Mouse (Mus musculus) midbrain, embryonic 11.5 days (tissue): Measurements from ENCODE around the gene Gm21974. TPM values are rescaled to one million over a fixed set of nuclear protein-coding genes. Genes with fewer than 3 reads are reported as not detected.
A peak's percentile ranks its signal among the peaks of the same experiment; 100 is the strongest.

Source experiments
- ATAC-seq: fragments of 200-750 bp; cut with Nextera tagmentation; 2 replicates; pipeline ENCODE4 v1.8.0; 2017; ENCODE audit warnings: moderate TSS enrichment, moderate library complexity; ENCODE audit not compliant: low FRiP score
- DNase-seq: peaks from one replicate; pipeline ENCODE4 v3.0.0; 2015; ENCODE audit warnings: low spot score; ENCODE audit errors: missing footprints
- H3K27ac ChIP-seq: fragments of 300-500 bp; sonication (generic); 2 replicates; pipeline ENCODE4 v1.5.1; 2014; ENCODE audit warnings: low read depth, low read length
- H3K27me3 ChIP-seq: fragments of 300-500 bp; sonication (generic); 2 replicates; pipeline ENCODE4 v1.6.1; 2014; ENCODE audit warnings: mild to moderate bottlenecking, low read length, moderate library complexity, mixed read lengths; ENCODE audit not compliant: control insufficient read depth, insufficient read depth
- H3K36me3 ChIP-seq: fragments of 300-500 bp; sonication (generic); 2 replicates; pipeline ENCODE4 v1.6.1; 2014; ENCODE audit warnings: mild to moderate bottlenecking, low read length, moderate library complexity, mixed read lengths; ENCODE audit not compliant: control insufficient read depth, insufficient read depth
- H3K4me1 ChIP-seq: fragments of 300-500 bp; sonication (generic); 2 replicates; pipeline ENCODE4 v1.6.1; 2014; ENCODE audit warnings: low read length; ENCODE audit not compliant: control insufficient read depth, insufficient read depth
- H3K4me2 ChIP-seq: fragments of 300-500 bp; sonication (generic); 2 replicates; pipeline ENCODE4 v1.6.1; 2014; ENCODE audit warnings: mild to moderate bottlenecking, moderate library complexity
- H3K4me3 ChIP-seq: fragments of 300-500 bp; sonication (generic); 2 replicates; pipeline ENCODE4 v1.5.1; 2014; ENCODE audit warnings: low read depth, low read length
- H3K9ac ChIP-seq: fragments of 300-500 bp; sonication (generic); 2 replicates; pipeline ENCODE4 v1.6.1; 2014; ENCODE audit warnings: low read length
- H3K9me3 ChIP-seq: fragments of 300-500 bp; sonication (generic); 2 replicates; pipeline ENCODE4 v1.6.1; 2016; ENCODE audit warnings: low read length; ENCODE audit not compliant: control insufficient read depth
- WGBS: fragments of 180-500 bp; shearing (Covaris S2); extraction: QIAGEN DNeasy Blood & Tissue Kit; methylation state at CpG from one replicate; pipeline ENCODE4 v1.1.7; 2014; 5-methylcytosine and 5-hydroxymethylcytosine counted together
- polyA plus RNA-seq: library from polyadenylated mRNA; unstranded; fragments of >200 nt; fragmentation: Nextera tagmentation; extraction: Ambion mirVana; gene quantifications from 2 replicates; pipeline ENCODE4 v1.2.1, GENCODE M21; 2014

Gm21974 gene
- polyA plus RNA-seq, 1 experiment from 2014 or later, result not detected

DNA sequence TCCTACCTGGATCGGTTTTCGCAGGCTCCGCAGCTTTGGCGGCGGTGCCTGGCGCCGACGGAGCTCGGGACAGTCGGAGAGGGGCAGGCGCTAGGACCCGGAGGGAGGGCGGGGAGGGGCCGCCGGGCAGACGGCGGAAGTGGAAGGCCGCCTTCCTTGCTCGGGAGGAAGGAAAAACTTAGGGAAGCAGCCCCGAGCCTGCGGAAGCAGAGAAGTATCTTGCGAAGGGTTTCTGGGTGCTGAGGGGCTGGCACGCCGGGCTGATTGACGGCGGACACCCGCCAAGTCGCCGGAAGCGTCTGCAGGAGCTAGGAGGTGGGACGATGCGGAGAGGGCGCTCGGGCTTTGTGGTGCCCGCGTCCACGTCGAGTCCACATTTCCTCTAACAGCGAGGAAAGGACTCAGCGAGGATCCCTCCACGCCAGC is 19.2 kb downstream of the Gm21974 start, which contains the start of gene Zfp646:
TSS of gene Zfp646 (plus strand) at position 181 of the 426 bp plus-strand sequence.
- peak; percentile 99 for DNase-seq
- Histone ChIP-seq H3K4me2 (peak within 1 kb of the TSS; percentile 69), H3K27ac (peak within 1 kb of the TSS; percentile 99), H3K36me3 (peaks cover 23% of the 10 kb centered on the region), H3K4me3 (peak within 1 kb of the TSS; percentile 95), H3K9me3 (no peaks in the 10 kb centered on the region), H3K27me3 (no peaks in the 10 kb centered on the region), H3K9ac (peak within 1 kb of the TSS; percentile 99), H3K4me1 (peaks cover 17% of the 10 kb centered on the region)
- under 1% methylated on average over 41 of the region's 41 CpGs for WGBS
- ATAC-seq, result peak; percentile 89

DNA sequence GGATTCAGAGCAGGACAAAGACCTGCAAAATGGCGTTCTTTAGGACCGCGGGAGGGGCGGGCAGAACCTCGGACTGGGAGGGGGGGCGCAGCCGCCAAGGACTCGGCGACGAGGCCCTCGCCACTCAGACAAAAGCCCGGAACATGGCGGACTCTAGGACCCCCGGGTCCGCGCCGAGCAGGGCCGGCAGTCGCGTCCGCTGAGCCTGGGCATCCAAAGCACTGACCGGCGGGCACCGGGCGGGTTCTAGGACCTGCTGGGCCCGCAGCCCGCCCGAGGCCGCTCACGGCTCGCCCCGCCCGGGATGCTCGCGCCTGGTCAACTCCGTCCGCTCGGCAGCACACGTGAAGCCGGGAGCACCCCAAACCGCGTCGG is 19.6 kb downstream of the Gm21974 start:
- peaks cover 17% of the 10 kb centered on the region for H3K4me1 ChIP-seq
- H3K4me2 ChIP-seq, result peak overlapping the region; percentile 69
- DNase-seq (peak; percentile 99), ATAC-seq (peak; percentile 97)
- under 1% methylated on average over 43 of the region's 43 CpGs for WGBS
- peak overlapping the region; percentile 95 for H3K4me3 ChIP-seq
- peak overlapping the region; percentile 99 for H3K27ac ChIP-seq
- no peaks in the 10 kb centered on the region for H3K27me3 ChIP-seq
- H3K9ac ChIP-seq, result peak overlapping the region; percentile 99
- H3K9me3 ChIP-seq, result no peaks in the 10 kb centered on the region
- H3K36me3 ChIP-seq, result peaks cover 20% of the 10 kb centered on the region

DNA sequence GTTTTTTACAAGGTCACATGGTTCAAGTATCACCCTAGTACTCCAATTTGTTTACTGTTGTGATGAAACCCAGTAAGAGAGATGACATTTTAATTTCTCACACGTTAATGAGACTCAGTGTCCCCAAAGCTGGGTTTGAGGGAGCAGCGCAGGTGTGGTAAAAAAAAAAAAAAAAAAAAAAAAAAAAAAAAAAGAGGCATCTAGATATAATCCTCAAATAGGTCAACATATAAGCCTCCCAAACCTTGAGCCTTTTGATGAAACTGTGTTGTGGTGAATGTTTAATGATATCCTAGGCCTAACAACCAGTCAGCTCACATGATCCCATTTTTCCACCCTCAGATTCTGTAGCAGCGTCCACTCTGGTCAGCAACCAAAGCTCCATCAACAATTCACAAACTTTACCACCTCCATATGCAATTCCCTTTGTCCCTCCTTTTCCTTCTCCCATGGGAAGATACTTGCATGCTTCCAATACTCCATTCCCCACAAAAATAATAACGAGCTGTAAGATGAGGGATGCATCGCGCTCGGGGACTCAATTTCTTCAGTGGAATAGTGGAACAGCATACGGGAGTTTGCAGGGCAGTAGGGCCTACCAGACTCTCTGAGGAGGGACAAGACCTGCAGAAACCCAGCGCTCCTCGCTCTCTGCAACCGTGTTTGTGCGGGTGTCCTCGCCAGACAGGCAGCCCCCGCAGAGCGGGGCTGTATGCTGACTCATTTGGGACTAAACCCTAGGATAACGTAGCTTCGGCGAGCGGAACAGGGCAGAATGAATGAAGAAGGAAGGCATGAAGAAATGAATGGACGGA is 20.2 kb downstream of the Gm21974 start:
- Histone ChIP-seq H3K4me2 (peak overlapping the region; percentile 68), H3K36me3 (peaks cover 14% of the 10 kb centered on the region), H3K27me3 (no peaks in the 10 kb centered on the region), H3K27ac (peak overlapping the region; percentile 99), H3K9ac (peak overlapping the region; percentile 99), H3K4me1 (peaks cover 17% of the 10 kb centered on the region), H3K9me3 (no peaks in the 10 kb centered on the region), H3K4me3 (peak overlapping the region; percentile 95)
- DNase-seq (no peak), ATAC-seq (peak; percentile 40)
- WGBS, result 5% methylated on average over 20 of the region's 20 CpGs

DNA sequence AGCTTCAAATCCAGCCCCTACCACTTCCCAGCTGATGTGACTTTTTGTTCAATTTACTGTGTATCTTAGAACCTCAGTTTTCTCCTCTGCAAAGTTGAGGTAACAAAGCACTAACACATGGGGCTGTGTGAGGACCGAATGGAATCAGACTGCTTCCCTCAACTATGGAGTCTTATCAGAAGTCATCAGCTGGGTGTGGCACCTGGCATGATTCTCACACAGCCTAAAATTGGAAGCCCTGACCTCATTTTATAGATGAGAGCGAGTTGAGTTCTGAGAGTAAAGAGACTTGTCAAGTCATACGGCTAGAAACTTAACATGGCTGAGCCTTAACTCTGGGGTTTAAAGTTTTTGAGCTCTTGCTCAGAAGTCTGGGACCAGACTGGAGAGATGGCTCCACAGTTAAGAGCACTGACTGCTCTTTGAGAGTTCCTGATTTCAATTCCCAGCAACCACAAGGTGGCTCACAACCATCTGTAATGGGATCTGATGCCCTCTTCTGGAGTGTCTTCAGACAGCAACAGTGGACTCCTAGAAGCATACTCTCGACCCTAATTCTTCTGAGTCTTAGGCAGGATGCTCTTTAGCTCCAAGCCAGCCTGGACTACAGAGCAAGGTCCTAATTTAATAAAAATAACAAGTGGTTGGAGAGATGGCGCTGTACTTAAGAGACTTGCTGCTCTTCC is 25.0 kb downstream of the Gm21974 start:
- peaks cover 17% of the 10 kb centered on the region; the same call in 1 of the 2 replicates for H3K36me3 ChIP-seq
- no peak overlapping the region for H3K9ac ChIP-seq
- 80% methylated on average over 5 of the region's 5 CpGs for WGBS
- no peak for ATAC-seq
- H3K4me1 ChIP-seq, result peaks cover 10% of the 10 kb centered on the region
- no peak for DNase-seq
- H3K4me3 ChIP-seq, result no peak overlapping the region
- H3K9me3 ChIP-seq, result no peaks in the 10 kb centered on the region
- no peak overlapping the region for H3K4me2 ChIP-seq
- no peak overlapping the region for H3K27ac ChIP-seq
- no peaks in the 10 kb centered on the region for H3K27me3 ChIP-seq

DNA sequence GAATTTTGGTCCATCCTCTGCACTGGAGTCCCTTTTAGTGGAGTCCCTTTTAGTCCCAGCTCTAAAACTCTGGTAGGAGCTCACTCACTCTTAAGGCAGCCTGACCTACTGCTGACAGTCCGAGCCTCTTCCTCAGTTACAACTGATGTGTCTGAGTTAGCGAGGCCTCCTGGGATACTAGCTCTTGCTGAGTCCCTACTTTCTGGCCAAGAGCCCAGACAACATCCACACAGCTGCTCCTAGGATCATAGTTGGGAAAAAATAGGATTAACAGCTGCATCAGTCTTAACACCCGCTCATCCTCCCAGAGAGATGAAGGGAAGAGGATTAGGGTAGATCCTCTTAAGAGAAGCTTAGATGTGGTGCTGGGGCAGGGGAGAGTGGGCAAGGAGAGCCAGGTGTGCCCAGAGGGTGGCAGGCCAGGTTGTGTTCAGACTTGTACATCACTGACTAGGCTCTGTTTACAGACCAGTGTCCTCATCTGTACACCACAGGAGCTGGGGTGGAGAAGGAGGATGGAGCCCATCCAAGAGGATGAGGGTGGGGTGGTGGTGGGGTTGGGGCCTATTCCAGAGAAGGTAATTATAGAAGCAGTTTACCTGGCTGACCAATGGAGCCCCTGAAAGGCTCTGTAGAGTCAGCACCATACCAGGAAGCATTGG is 26.0 kb downstream of the Gm21974 start:
- 76% methylated on average over 3 of the region's 3 CpGs for WGBS
- Histone ChIP-seq H3K27ac (no peak overlapping the region), H3K4me1 (peaks cover 6% of the 10 kb centered on the region), H3K4me3 (no peak overlapping the region), H3K4me2 (no peak overlapping the region), H3K36me3 (peaks cover 17% of the 10 kb centered on the region; the same call in 1 of the 2 replicates), H3K27me3 (no peaks in the 10 kb centered on the region), H3K9ac (no peak overlapping the region), H3K9me3 (no peaks in the 10 kb centered on the region)
- ATAC-seq (no peak), DNase-seq (no peak)

DNA sequence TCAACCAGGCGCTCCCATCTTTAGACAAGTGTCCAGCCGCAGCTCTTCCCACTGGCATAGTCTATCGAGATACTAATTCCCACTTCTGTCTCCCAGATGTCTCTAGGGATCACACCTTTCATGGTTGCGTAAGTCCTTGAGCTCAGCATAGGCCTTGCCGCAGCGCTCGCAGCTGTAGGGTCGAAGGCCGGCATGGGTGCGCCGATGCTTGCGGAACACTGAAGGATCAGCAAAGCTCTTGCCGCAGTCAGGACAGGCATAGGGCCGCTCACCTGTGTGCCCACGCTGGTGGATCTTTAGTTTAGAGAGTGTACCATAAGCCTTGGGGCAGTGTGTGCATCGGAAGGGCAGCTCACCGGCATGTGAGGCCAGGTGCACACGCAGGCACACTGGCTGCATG is 27.6 kb downstream of the Gm21974 start:
- Histone ChIP-seq H3K9ac (no peak overlapping the region), H3K36me3 (peaks cover 17% of the 10 kb centered on the region; the same call in 1 of the 2 replicates), H3K4me3 (no peak overlapping the region), H3K9me3 (no peaks in the 10 kb centered on the region), H3K4me2 (no peak overlapping the region), H3K4me1 (no peaks in the 10 kb centered on the region), H3K27me3 (no peaks in the 10 kb centered on the region), H3K27ac (no peak overlapping the region)
- ATAC-seq (no peak), DNase-seq (no peak)
- 97% methylated on average over 18 of the region's 18 CpGs for WGBS

DNA sequence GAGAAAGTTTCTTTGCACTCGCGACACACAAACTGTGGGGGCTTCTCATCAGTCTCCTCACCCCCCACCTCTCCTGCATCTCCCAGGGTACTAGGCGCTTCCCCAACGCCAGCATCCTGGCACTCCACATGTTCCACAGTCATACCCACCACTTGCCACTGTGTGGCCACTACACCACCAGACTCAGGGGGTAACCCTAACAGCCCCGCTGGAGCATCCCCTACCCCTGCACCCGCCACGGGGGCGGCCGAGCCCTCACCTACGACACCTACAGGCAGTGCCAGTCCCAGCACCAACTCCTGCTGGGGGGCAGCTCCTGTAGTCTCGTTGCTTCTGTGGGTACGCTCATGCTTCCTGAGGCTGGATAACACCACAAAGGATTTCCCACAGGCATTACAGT is 28.8 kb downstream of the Gm21974 start:
- Histone ChIP-seq H3K9me3 (no peaks in the 10 kb centered on the region), H3K27me3 (no peaks in the 10 kb centered on the region), H3K36me3 (peaks cover 17% of the 10 kb centered on the region; the same call in 1 of the 2 replicates), H3K9ac (no peak overlapping the region), H3K4me3 (no peak overlapping the region), H3K4me2 (no peak overlapping the region), H3K4me1 (no peaks in the 10 kb centered on the region), H3K27ac (no peak overlapping the region)
- DNase-seq (no peak), ATAC-seq (no peak)
- WGBS, result 95% methylated on average over 12 of the region's 12 CpGs

DNA sequence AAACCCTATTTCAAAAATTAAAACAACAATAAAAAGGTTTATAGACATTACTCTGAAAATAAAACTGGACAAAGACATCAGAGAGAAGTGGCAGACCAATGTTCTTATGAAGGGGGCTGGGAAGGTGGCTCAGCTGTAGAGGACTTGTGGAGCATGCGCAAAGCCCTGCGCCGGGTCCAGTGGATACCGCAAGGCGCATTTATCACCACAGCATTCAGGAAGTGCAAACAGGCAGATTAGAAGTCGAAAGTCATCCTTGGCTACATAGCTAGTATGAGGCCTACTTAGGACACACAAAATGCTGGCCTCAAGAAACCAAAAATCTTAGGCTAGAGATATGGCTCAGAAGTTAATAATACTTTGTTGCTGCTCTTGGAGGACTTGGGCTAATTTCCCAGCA is 37.0 kb downstream of the Gm21974 start:
- H3K9me3 ChIP-seq, result no peaks in the 10 kb centered on the region
- no peaks in the 10 kb centered on the region for H3K36me3 ChIP-seq
- H3K27ac ChIP-seq, result no peak overlapping the region
- DNase-seq (peak; percentile 37), ATAC-seq (no peak)
- H3K4me2 ChIP-seq, result no peak overlapping the region
- no peak overlapping the region for H3K9ac ChIP-seq
- H3K4me3 ChIP-seq, result no peak overlapping the region
- H3K4me1 ChIP-seq, result no peaks in the 10 kb centered on the region
- H3K27me3 ChIP-seq, result no peaks in the 10 kb centered on the region
- 96% methylated on average over 6 of the region's 6 CpGs for WGBS
